11 mouse cellular contexts compared by ENCODE assay signal in genomic region chr5:38881728-38882620, GRCm38 (mm10). TPM values are rescaled to one million over a fixed set of nuclear protein-coding genes. Genes with fewer than 3 reads are reported as not detected.
DNase-seq lines count a peak whose midpoint lies in the region; ATAC-seq and TF ChIP-seq lines count a peak whose summit lies in the region.
"Had no signal": no experiment of that assay in that cellular context is flagged by ENCODE, and none has a peak within 500 bp of the region (broad histone marks: within the 10 kb centered on the region; RNA-seq: fewer than 3 reads in every experiment).

No protein-coding gene starts in this region.

- no peak overlapping the region for H3K4me2 ChIP-seq in heart, embryonic 11.5 days

- WGBS in heart, adult 2 months: 49% methylated on average over 4 of the region's 4 CpGs
- WGBS in heart, embryonic 11.5 days (ENCODE audit: insufficient replicate concordance): 63% methylated on average over 4 of the region's 4 CpGs

- H3K79me2 ChIP-seq in heart, adult 2 months (replicated peaks; ENCODE audit: control insufficient read depth, insufficient read depth, low read length): no peaks in the 10 kb centered on the region

- peak in 1 of 2 experiments; percentile 34 for DNase-seq in heart, adult 2 months
- peak; percentile 61 for DNase-seq in Muller cell, postnatal 12 days (ENCODE audit: inconsistent ontology term)
- peak; percentile 88 for DNase-seq in cerebellum, adult 9-11 months
- peak; percentile 20 to 36 for DNase-seq in layer of hippocampus, adult 8-10 months (ENCODE audit: low spot score in 2 of 2)
- no peak for DNase-seq in thymus, postnatal 0 days (ENCODE audit: low spot score)
- no peak for DNase-seq in testis, postnatal 10 days (ENCODE audit: low spot score)
- no peak for DNase-seq in spleen, adult 18-20 months
- DNase-seq: thymus, adult 2 months had no signal

- H3K9me3 ChIP-seq in heart, embryonic 11.5 days (replicated peaks; ENCODE audit: control insufficient read depth, low read length): no peaks in the 10 kb centered on the region
- H3K9me3 ChIP-seq: megakaryocyte, embryonic 14.5 days had no signal

- intact Hi-C loops in heart, adult 2 months (cut with DNase I): no loop called here

- TF ChIP-seq POLR2A in heart, adult 2 months (IDR thresholded peaks at IDR 0.05; ENCODE audit: insufficient read depth, low read depth, low read length): no peak

- TF ChIP-seq CTCF in heart, adult 2 months (IDR thresholded peaks at IDR 0.05): no peak

- peaks cover 2% of the 10 kb centered on the region for H3K4me1 ChIP-seq in heart, adult 2 months (ENCODE audit: control insufficient read depth, insufficient read depth, low read length)
- no peaks in the 10 kb centered on the region for H3K4me1 ChIP-seq in heart, embryonic 11.5 days (ENCODE audit: control insufficient read depth, insufficient read depth, low read length)

- TF ChIP-seq EP300 in heart, adult 2 months (IDR thresholded peaks at IDR 0.05; ENCODE audit: insufficient read depth, low read depth, low read length): no peak

- no peaks in the 10 kb centered on the region for H3K36me3 ChIP-seq in heart, adult 2 months (ENCODE audit: control insufficient read depth, insufficient read depth, low read length)
- no peaks in the 10 kb centered on the region for H3K36me3 ChIP-seq in heart, embryonic 11.5 days (ENCODE audit: control insufficient read depth, insufficient read depth, low read length)

- no peak overlapping the region for H3K9ac ChIP-seq in heart, adult 2 months (ENCODE audit: low read depth, low read length)
- H3K9ac ChIP-seq in heart, embryonic 11.5 days (ENCODE audit: low read depth, low read length): no peak overlapping the region

- no peak for ATAC-seq in heart, embryonic 11.5 days (replicated peaks; ENCODE audit: insufficient number of reproducible peaks, low FRiP score, low TSS enrichment)

- no peak overlapping the region for H3K4me3 ChIP-seq in heart, adult 2 months
- no peak overlapping the region for H3K4me3 ChIP-seq in heart, embryonic 11.5 days (ENCODE audit: low read depth, low read length)
- H3K4me3 ChIP-seq: megakaryocyte, embryonic 14.5 days had no signal

- H3K27me3 ChIP-seq in heart, adult 2 months (ENCODE audit: control insufficient read depth, insufficient read depth, low read length): no peaks in the 10 kb centered on the region
- no peaks in the 10 kb centered on the region for H3K27me3 ChIP-seq in heart, embryonic 11.5 days (ENCODE audit: control insufficient read depth, insufficient read depth, low read length)
- H3K27me3 ChIP-seq: megakaryocyte, embryonic 14.5 days had no signal

- peak overlapping the region; percentile 17 for H3K27ac ChIP-seq in heart, adult 2 months
- H3K27ac ChIP-seq in heart, embryonic 11.5 days (ENCODE audit: low read depth, low read length): no peak overlapping the region

RNA-seq across cellular contexts. Expression of gene Clnk, which starts 5.4 kb away (rescaled TPM):
- not detected for total RNA-seq in heart, adult 2 months (2021)
- polyA plus RNA-seq in heart, adult 2 months (2012; rRNA removed): 0.08 TPM in 1 of 2 replicates, not detected in the other
- polyA plus RNA-seq in heart, embryonic 11.5 days (2014; fragmentation: Nextera tagmentation; extraction: Ambion mirVana): not detected in 2 replicates
- under 1 TPM in 1 of 4 experiments, not detected in 3; 0.19 TPM for total RNA-seq in layer of hippocampus, adult 8-10 months (2022)
- 1.6 and 2.0 TPM in 2 replicates for polyA plus RNA-seq in thymus, postnatal 0 days (2015; fragmentation: Nextera tagmentation; extraction: Ambion mirVana)
- total RNA-seq: heart, postnatal 36 days had no signal

Comparison
In these comparisons a context has a peak if more than half of its experiments do, and no peak if none do; other contexts are left out.
1. DNase-seq: peak in Muller cell, postnatal 12 days (single experiment), cerebellum, adult 9-11 months (single experiment) and layer of hippocampus, adult 8-10 months (2 of 2); none in thymus, postnatal 0 days (single experiment), testis, postnatal 10 days (single experiment) and spleen, adult 18-20 months (0 of 2).